In genomic region chr13:74735834-74736233, GRCm38 (mm10) we compare ENCODE assay signal across 19 mouse cellular contexts.
DNase-seq lines count a peak whose midpoint lies in the region; ATAC-seq and TF ChIP-seq lines count a peak whose summit lies in the region.
"Had no signal": no experiment of that assay in that cellular context is flagged by ENCODE, and none has a peak within 500 bp of the region (broad histone marks: within the 10 kb centered on the region; RNA-seq: fewer than 3 reads in every experiment).

No protein-coding gene starts in this region.

- no peaks in the 10 kb centered on the region for H3K4me1 ChIP-seq in kidney, embryonic 15.5 days
- H3K4me1 ChIP-seq in liver, embryonic 12.5 days: peaks cover 48% of the 10 kb centered on the region
- H3K4me1 ChIP-seq: hindbrain, embryonic 15.5 days; limb, embryonic 12.5 days; midbrain, embryonic 13.5 days had no signal

- no peak for TF ChIP-seq CTCF in left cerebral cortex, adult 2 months (IDR thresholded peaks at IDR 0.05)

- no peak overlapping the region for H3K4me2 ChIP-seq in kidney, embryonic 15.5 days
- peak overlapping the region; percentile 67 for H3K4me2 ChIP-seq in liver, embryonic 12.5 days
- H3K4me2 ChIP-seq: hindbrain, embryonic 15.5 days; limb, embryonic 12.5 days; midbrain, embryonic 13.5 days had no signal

- intact Hi-C loops in left cerebral cortex, adult 2 months (cut with DNase I): no loop called here

- H3K27me3 ChIP-seq in kidney, embryonic 15.5 days: no peaks in the 10 kb centered on the region
- no peaks in the 10 kb centered on the region for H3K27me3 ChIP-seq in liver, embryonic 12.5 days (replicated peaks)
- H3K27me3 ChIP-seq: hindbrain, embryonic 15.5 days; limb, embryonic 12.5 days; midbrain, embryonic 13.5 days had no signal

- no peak overlapping the region for H3K27ac ChIP-seq in kidney, embryonic 15.5 days
- H3K27ac ChIP-seq in liver, embryonic 12.5 days: peak overlapping the region; percentile 96
- H3K27ac ChIP-seq in left cerebral cortex, adult 2 months: no peak overlapping the region
- H3K27ac ChIP-seq: hindbrain, embryonic 15.5 days; limb, embryonic 12.5 days; midbrain, embryonic 13.5 days had no signal

- no peak for DNase-seq in kidney, postnatal 10 days
- peak; percentile 79 for DNase-seq in c-Kit-positive CD71-positive TER-119-positive erythroid progenitor cells, embryonic 14.5 days (ENCODE audit: low spot score)
- peak; percentile 1 for DNase-seq in skeletal muscle tissue, adult 2 months (ENCODE audit: low read depth, low spot score)
- DNase-seq in lung, postnatal 25 days (ENCODE audit: low spot score): no peak
- DNase-seq in cerebellum, adult 9-11 months: no peak
- no peak for DNase-seq in left cerebral cortex, adult 2 months (ENCODE audit: extremely low spot score in 1 of 2, low spot score in 2 of 2)
- DNase-seq: adrenal gland, postnatal 10 days; cerebellum, postnatal 10 days; gastrocnemius, postnatal 14 days; kidney, adult 8-10 months; right cerebral cortex, postnatal 14 days; thymus, postnatal 14 days had no signal

- H3K9me3 ChIP-seq in kidney, embryonic 15.5 days (replicated peaks): no peaks in the 10 kb centered on the region
- H3K9me3 ChIP-seq in liver, embryonic 12.5 days (replicated peaks): no peaks in the 10 kb centered on the region
- H3K9me3 ChIP-seq: hindbrain, embryonic 15.5 days; limb, embryonic 12.5 days; midbrain, embryonic 13.5 days had no signal

- ATAC-seq in kidney, embryonic 15.5 days (replicated peaks; ENCODE audit: low FRiP score): peak; percentile 75; the same call in 1 of the 2 replicates
- ATAC-seq in liver, embryonic 12.5 days: peak; percentile 98
- ATAC-seq: lung, postnatal 0 days; midbrain, embryonic 13.5 days had no signal

- peaks cover 33% of the 10 kb centered on the region for H3K36me3 ChIP-seq in kidney, embryonic 15.5 days
- H3K36me3 ChIP-seq in liver, embryonic 12.5 days: peaks cover 60% of the 10 kb centered on the region
- H3K36me3 ChIP-seq: hindbrain, embryonic 15.5 days; midbrain, embryonic 13.5 days had no signal

- H3K4me3 ChIP-seq in kidney, embryonic 15.5 days (replicated peaks): no peak overlapping the region
- peak overlapping the region; percentile 21 for H3K4me3 ChIP-seq in liver, embryonic 12.5 days
- H3K4me3 ChIP-seq in left cerebral cortex, adult 2 months: no peak overlapping the region
- H3K4me3 ChIP-seq: hindbrain, embryonic 15.5 days; limb, embryonic 12.5 days; midbrain, embryonic 13.5 days; myocyte had no signal

- 86% methylated on average over 5 of the region's 5 CpGs for WGBS in kidney, embryonic 15.5 days
- WGBS in liver, embryonic 12.5 days (ENCODE audit: insufficient replicate concordance): 27% methylated on average over 5 of the region's 5 CpGs

- H3K9ac ChIP-seq in kidney, embryonic 15.5 days: no peak overlapping the region
- H3K9ac ChIP-seq in liver, embryonic 12.5 days: peak overlapping the region; percentile 59
- H3K9ac ChIP-seq: hindbrain, embryonic 15.5 days; limb, embryonic 12.5 days; midbrain, embryonic 13.5 days had no signal

Comparison
In these comparisons a context has a peak if more than half of its experiments do, and no peak if none do; other contexts are left out.
1. DNase-seq: peak in c-Kit-positive CD71-positive TER-119-positive erythroid progenitor cells, embryonic 14.5 days (single experiment) and skeletal muscle tissue, adult 2 months (single experiment); none in kidney, postnatal 10 days (single experiment), lung, postnatal 25 days (single experiment), cerebellum, adult 9-11 months (single experiment) and left cerebral cortex, adult 2 months (0 of 2).